Mouse (Mus musculus) ES-Bruce4 (cell line): ENCODE measurements around the gene Prkch. TPM values are rescaled to one million over a fixed set of nuclear protein-coding genes. Genes with fewer than 3 reads are reported as not detected.

Source experiments
- H3K27ac ChIP-seq: 2 replicates; pipeline ENCODE4 v1.5.1; 2012; ENCODE audit warnings: low read length, inconsistent platforms; ENCODE audit not compliant: insufficient read depth
- H3K27me3 ChIP-seq: 2 replicates; pipeline ENCODE4 v1.6.1; 2012; ENCODE audit warnings: mild to moderate bottlenecking, low read length, inconsistent platforms; ENCODE audit not compliant: control insufficient read depth, poor library complexity, insufficient read depth, severe bottlenecking
- H3K36me3 ChIP-seq: 2 replicates; pipeline ENCODE4 v1.6.1; 2012; ENCODE audit warnings: inconsistent platforms, mild to moderate bottlenecking, low read length, moderate library complexity; ENCODE audit not compliant: control insufficient read depth, poor library complexity, insufficient read depth, severe bottlenecking
- H3K4me1 ChIP-seq: one replicate; pipeline ENCODE4 v1.8.1; 2011; ENCODE audit warnings: low read length; ENCODE audit not compliant: control insufficient read depth, insufficient read depth
- H3K4me3 ChIP-seq: 2 replicates; pipeline ENCODE4 v1.5.1; 2011; ENCODE audit warnings: low read depth, mild to moderate bottlenecking, low read length
- H3K9ac ChIP-seq: 2 replicates; pipeline ENCODE4 v1.6.1; 2012; ENCODE audit warnings: low read depth, mild to moderate bottlenecking, inconsistent platforms; ENCODE audit not compliant: poor library complexity, severe bottlenecking
- H3K9me3 ChIP-seq: replicated peaks from 2 replicates; pipeline ENCODE4 v1.6.1; 2012; ENCODE audit warnings: mild to moderate bottlenecking, low read length, inconsistent platforms; ENCODE audit not compliant: control insufficient read depth, poor library complexity, insufficient read depth, severe bottlenecking
- CTCF ChIP-seq: IDR thresholded peaks from one replicate; pipeline ENCODE4 v1.8.1; 2011; ENCODE audit warnings: low read depth, low read length
- EP300 ChIP-seq: IDR thresholded peaks from 2 replicates; pipeline ENCODE4 v1.6.1; 2011; ENCODE audit warnings: low read depth, low read length; ENCODE audit not compliant: insufficient read depth
- POLR2A ChIP-seq: IDR thresholded peaks from one replicate; pipeline ENCODE4 v1.8.1; 2011; ENCODE audit warnings: low read length; ENCODE audit not compliant: insufficient read depth
- polyA plus RNA-seq: library from polyadenylated mRNA; stranded (reverse); fragments of >200 nt; gene quantifications from 2 replicates; pipeline ENCODE4 v1.2.4, GENCODE M21; 2011; ENCODE audit warnings: low read depth; ENCODE audit not compliant: missing spikeins, insufficient read depth, insufficient read length

Prkch gene
- polyA plus RNA-seq, 1 experiment: 1.8 TPM

DNA sequence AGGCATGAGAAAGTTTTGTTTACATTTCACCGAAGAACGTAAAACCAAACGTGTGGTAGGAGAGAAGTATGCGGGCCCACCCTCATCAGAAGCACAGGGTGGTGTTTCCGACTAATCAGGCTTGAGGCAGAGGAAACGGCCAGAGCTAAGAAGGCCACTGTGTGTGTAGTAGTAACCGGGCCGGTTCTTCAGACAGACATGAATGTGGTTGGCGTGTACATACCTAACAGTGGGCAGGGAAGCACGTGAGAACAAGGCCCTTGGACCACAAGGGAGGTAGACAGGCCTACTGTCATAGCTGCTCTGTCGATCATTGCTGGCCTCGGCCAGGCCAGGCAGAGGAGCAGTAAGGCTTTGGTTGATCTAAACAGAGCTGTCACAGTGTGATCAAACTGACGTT, 110.1 kb downstream of the Prkch start:
- Histone ChIP-seq H3K27ac (no peak overlapping the region), H3K4me3 (0 out of 2 replicates have a peak overlapping the region, but pooled peaks have one; percentile 4), H3K9ac (no peak overlapping the region), H3K4me1 (no peaks in the 10 kb centered on the region), H3K9me3 (no peaks in the 10 kb centered on the region; the same call in 1 of the 2 replicates), H3K36me3 (no peaks in the 10 kb centered on the region), H3K27me3 (no peaks in the 10 kb centered on the region)
- TF ChIP-seq EP300 (no peak), CTCF (no peak), POLR2A (no peak)

DNA sequence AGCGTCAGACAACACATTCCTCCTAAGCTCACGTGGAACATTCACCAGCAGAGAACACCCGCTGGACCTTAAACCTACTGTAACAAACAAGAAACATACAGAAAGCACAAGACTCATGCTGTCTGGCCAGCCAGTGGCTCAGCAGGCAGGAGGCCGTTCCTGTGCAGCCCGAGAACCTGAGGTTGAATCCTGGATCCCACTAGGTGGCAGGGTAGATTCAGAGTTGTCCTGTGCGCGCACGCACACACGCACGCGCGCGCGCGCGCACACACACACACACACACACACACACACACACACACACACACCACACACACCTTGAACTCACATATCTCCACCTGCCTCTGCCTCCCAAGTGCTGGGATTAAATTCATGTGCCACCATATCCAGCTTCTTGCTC, 110.5 kb downstream of the Prkch start:
- H3K9ac ChIP-seq: no peak overlapping the region
- no peaks in the 10 kb centered on the region; the same call in 1 of the 2 replicates for H3K9me3 ChIP-seq
- no peak overlapping the region for H3K27ac ChIP-seq
- H3K36me3 ChIP-seq: no peaks in the 10 kb centered on the region
- H3K27me3 ChIP-seq: no peaks in the 10 kb centered on the region
- TF ChIP-seq CTCF (peak; percentile 62), EP300 (no peak)
- H3K4me1 ChIP-seq: no peaks in the 10 kb centered on the region
- H3K4me3 ChIP-seq: 0 out of 2 replicates have a peak overlapping the region, but pooled peaks have one; percentile 4

DNA sequence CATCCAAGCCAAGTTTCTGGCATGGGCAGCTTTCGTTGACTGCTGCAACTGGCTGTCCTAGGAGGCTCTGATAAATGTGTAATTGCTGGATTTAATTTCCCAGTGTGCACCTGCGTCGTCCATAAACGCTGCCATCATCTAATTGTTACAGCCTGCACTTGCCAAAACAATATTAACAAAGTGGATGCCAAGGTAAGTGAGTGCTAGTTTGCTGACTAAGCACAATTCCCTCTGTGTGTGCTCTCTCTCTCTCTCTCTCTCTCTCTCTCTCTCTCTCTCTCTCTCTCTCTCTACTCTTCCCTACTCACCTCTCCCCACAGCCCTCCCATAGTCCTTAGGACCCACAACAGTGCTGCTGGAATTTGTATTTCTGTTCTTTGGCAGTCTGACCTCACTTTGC, 111.5 kb downstream of the Prkch start:
- H3K27ac ChIP-seq: no peak overlapping the region
- H3K27me3 ChIP-seq: no peaks in the 10 kb centered on the region
- H3K36me3 ChIP-seq: no peaks in the 10 kb centered on the region
- H3K9ac ChIP-seq: no peak overlapping the region
- no peaks in the 10 kb centered on the region for H3K4me1 ChIP-seq
- H3K9me3 ChIP-seq: no peaks in the 10 kb centered on the region; the same call in 1 of the 2 replicates
- H3K4me3 ChIP-seq: no peak overlapping the region
- TF ChIP-seq EP300 (no peak), CTCF (no peak), POLR2A (no peak)

DNA sequence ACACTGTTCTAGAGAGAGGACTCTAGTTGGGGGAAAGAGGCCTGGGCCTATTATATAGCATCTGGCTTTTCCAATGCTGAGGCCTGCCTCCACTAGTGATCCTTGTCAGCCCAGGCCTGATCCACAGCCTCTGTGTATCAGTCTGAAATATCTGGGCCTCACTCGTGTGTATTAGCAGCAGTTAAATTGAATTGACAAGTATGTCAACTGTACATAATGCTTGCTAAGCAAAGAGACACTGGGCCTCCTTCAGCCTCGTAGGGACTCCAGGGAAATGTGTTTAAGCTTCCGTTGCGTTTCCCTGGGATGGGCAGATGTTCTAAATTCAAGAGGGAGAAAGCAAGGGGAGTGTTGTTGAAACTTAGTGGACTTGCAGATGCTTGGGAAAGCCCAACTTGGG, 112.3 kb downstream of the Prkch start:
- TF ChIP-seq CTCF (no peak), POLR2A (no peak), EP300 (no peak)
- Histone ChIP-seq H3K9ac (no peak overlapping the region), H3K27me3 (no peaks in the 10 kb centered on the region), H3K27ac (no peak overlapping the region), H3K4me3 (no peak overlapping the region), H3K9me3 (no peaks in the 10 kb centered on the region; the same call in 1 of the 2 replicates), H3K36me3 (no peaks in the 10 kb centered on the region), H3K4me1 (no peaks in the 10 kb centered on the region)

DNA sequence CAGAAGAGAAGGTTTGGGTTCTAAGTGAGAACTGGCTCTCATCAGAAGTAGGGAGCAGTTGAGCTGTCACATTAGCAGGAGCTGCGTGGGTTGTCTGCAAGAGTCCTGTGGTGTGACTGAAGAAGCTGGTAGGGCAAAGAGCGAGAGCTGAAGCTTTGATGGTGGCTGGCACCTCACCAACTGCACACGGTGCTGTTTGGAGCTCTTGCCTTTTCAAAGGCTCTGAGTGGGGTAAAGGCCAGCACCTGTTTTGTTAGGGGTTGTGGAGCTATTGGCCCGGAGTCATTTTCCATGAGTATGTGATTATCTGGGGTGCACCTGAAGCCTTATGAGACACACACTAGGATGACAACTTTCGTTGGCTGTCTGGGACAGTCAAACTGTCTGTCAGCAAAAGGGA, 113.8 kb downstream of the Prkch start:
- H3K9me3 ChIP-seq: no peaks in the 10 kb centered on the region; the same call in 1 of the 2 replicates
- H3K4me1 ChIP-seq: no peaks in the 10 kb centered on the region
- H3K36me3 ChIP-seq: no peaks in the 10 kb centered on the region
- H3K27me3 ChIP-seq: no peaks in the 10 kb centered on the region
- TF ChIP-seq POLR2A (no peak), EP300 (no peak), CTCF (no peak)
- H3K27ac ChIP-seq: no peak overlapping the region
- no peak overlapping the region for H3K4me3 ChIP-seq
- H3K9ac ChIP-seq: no peak overlapping the region

DNA sequence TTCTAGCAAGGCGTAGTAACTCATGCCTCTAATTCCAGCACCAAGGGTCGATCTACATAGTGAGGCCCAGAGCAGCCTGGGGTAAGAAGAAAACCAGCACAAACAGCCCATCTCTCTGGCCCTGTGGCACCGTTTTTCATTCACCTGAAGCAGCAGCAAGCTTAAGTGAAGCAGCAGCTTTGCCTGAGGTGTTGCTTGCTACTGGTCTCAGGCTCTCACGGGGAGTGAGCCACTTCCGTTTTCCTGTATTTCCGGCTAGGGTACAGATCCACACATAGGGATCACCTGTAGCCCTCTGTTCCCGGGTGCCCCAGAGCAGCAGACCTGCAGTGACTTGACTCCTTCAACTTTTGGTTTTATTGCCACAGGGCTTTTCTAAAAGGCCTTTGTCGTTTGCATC, 114.2 kb downstream of the Prkch start:
- Histone ChIP-seq H3K4me1 (no peaks in the 10 kb centered on the region), H3K27ac (no peak overlapping the region), H3K36me3 (no peaks in the 10 kb centered on the region), H3K9me3 (no peaks in the 10 kb centered on the region; the same call in 1 of the 2 replicates), H3K9ac (no peak overlapping the region), H3K4me3 (no peak overlapping the region), H3K27me3 (no peaks in the 10 kb centered on the region)
- TF ChIP-seq POLR2A: no peak
- TF ChIP-seq CTCF: no peak
- no peak for TF ChIP-seq EP300
